Mouse (Mus musculus) C2C12 (cell line): ENCODE measurements around the gene Hnrnpl.

Experiments used
- CTCF ChIP-seq: IDR thresholded peaks from one replicate; pipeline ENCODE4 v1.5.1; 2011; ENCODE audit not compliant: control insufficient read depth, insufficient read depth, insufficient read length
- MAX ChIP-seq: IDR thresholded peaks from one replicate; pipeline ENCODE4 v1.6.1; 2011; ENCODE audit warnings: mild to moderate bottlenecking, control low read depth
- MYOD1 ChIP-seq: IDR thresholded peaks from one replicate; pipeline ENCODE4 v1.6.1; 2011; ENCODE audit warnings: low read depth; ENCODE audit not compliant: control insufficient read depth, insufficient read length

GRCm38 (mm10) chr7:28788307-28789195 lies 19.8 kb upstream of the Hnrnpl start, which contains the start of gene Rinl:
- TF ChIP-seq CTCF, result no peak
- no peak for TF ChIP-seq MAX
- no peak for TF ChIP-seq MYOD1
